Mouse (Mus musculus): ENCODE results near the gene B020031M17Rik.
"Not testable (repeated sequence)": the region's sequence is repeated elsewhere in the genome, so short reads cannot be mapped to it uniquely, and the experiment has no call there.

Gene B020031M17Rik

GRCm38 (mm10) chr13:119950706-119951105, at the start of gene B020031M17Rik:
Gene B020031M17Rik, minus strand, starts transcription at chr13:119950806.
- DNase-seq, result not testable (repeated sequence)

GRCm38 (mm10) chr13:119999215-119999614, 48.6 kb upstream of the B020031M17Rik start:
- not testable (repeated sequence) for DNase-seq

DNA sequence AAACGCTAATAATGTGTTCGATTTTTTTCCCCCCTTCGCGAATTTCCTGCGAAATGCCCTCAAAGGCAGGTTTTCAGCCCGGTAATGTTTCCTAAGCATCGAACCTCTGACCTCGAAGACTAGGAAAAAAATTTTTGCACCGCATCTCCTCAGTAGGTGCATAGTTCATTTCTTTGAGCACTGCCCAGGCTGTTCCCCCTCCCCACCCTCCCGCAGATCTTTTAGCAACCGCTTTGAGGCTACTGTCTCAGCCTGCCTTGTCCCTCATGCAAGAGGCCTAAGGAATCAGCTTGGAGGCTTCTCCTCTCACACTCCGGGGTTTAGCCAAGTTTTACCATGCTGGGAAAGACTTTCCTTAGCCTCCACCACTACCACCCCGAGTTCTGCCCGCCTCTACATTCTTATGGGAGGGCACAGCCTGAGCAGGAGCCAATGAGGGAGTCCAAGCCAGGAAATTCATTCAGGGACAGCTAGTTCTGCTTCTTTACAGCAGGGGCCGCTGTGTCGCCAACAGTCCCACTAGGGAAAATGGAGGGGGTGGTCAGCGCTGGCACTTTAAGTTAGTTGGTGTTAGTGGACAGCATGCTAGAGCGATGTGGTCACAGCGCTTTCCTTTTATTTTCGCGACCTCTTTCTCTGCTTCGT, 48.0 kb upstream of the B020031M17Rik start:
- DNase-seq, result not testable (repeated sequence)

- DNase-seq, result not testable (repeated sequence)
These were observed 41.4 kb upstream of the B020031M17Rik start for GRCm38 (mm10) chr13:119991917-119992496.

GRCm38 (mm10) chr13:119991264-119991663, 40.7 kb upstream of the B020031M17Rik start:
- not testable (repeated sequence) for DNase-seq

GRCm38 (mm10) chr13:119969163-119969562, 18.6 kb upstream of the B020031M17Rik start:
- DNase-seq, result not testable (repeated sequence)

GRCm38 (mm10) chr13:119968193-119968592, 17.6 kb upstream of the B020031M17Rik start:
- not testable (repeated sequence) for DNase-seq

- DNase-seq, result not testable (repeated sequence)
These were observed 15.4 kb upstream of the B020031M17Rik start for GRCm38 (mm10) chr13:119965968-119966367.

DNA sequence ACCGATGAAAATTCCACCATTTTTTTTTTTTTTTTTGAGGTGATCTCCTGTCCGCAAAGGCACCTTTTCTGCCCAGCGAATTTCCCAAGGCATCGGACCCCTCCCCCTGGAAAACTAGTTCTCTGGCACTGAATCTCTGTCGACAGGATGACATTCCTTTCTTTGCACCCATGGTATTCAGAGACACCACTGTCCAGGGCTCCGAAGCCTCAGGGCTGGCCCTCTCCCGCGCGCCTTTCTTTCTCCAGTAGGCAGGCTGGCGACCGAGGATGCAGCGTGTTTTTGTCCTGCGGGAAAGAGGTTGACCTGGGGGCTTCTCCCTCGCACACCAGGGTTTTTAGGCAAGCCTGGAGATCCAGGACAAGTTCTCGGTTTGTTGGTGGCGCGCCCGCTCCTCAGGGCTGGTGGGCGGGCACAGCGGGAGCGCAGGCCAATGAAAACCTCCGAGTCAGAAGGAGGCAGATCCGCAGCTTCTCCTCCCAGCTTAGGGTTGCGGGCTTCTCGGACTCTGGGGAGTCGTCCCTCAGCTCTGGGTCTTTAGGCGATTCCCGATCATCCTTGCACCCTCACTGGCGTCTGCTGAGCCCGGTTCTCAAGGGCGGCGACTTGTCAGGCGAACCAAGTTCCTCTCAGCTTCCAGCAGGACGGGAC, 14.8 kb upstream of the B020031M17Rik start:
- not testable (repeated sequence) for DNase-seq

DNA sequence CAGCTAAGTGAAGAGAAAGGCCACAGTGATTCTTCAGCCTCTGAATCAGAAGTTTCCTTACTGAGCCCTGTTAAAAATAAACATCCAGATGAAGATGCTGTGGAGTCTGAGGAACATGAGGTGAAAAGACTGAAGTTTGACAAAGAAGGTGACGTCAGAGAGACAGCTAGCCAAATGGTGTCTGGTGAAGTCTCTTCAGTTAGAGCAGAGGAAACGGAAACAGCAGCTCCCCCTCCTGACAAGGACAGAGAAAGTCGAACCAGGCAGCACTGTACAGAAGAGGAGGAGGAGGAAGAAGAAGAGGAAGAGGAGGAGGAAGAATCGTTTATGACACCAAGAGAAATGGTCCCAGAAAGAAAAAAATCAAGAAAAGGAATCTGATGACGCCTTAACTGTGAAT, 12.2 kb upstream of the B020031M17Rik start:
- DNase-seq, result not testable (repeated sequence)

DNA sequence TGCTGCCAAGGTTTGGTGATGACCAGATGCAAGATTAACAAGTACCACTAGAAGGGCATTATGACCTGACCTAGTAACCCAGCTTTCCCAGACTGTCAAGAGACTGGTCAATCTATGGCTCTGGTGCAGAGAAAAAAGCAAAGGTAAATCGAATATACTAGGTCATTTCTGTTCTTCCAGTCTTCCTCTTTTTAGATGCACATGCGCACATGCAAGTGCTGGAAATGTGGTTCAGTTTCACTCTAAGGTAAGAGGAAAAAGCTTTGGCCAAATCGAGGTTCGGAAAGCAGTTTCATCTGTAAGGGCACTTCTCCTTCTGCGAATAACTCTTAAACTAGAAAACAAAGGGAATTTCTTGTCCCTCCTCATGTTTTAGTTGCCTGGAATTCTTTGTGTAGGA, 5.0 kb upstream of the B020031M17Rik start:
- not testable (repeated sequence) for DNase-seq

- DNase-seq, result not testable (repeated sequence)
These were observed 4.5 kb upstream of the B020031M17Rik start for GRCm38 (mm10) chr13:119955089-119955488.

- DNase-seq, result not testable (repeated sequence)
These were observed 21.4 kb downstream of the B020031M17Rik start, which contains the start of gene Gm21761 for GRCm38 (mm10) chr13:119929172-119929571. Gene Gm21761, minus strand, starts transcription at chr13:119929272.

- DNase-seq, result not testable (repeated sequence)
These were observed 25.8 kb downstream of the B020031M17Rik start for GRCm38 (mm10) chr13:119924597-119925340.

DNA sequence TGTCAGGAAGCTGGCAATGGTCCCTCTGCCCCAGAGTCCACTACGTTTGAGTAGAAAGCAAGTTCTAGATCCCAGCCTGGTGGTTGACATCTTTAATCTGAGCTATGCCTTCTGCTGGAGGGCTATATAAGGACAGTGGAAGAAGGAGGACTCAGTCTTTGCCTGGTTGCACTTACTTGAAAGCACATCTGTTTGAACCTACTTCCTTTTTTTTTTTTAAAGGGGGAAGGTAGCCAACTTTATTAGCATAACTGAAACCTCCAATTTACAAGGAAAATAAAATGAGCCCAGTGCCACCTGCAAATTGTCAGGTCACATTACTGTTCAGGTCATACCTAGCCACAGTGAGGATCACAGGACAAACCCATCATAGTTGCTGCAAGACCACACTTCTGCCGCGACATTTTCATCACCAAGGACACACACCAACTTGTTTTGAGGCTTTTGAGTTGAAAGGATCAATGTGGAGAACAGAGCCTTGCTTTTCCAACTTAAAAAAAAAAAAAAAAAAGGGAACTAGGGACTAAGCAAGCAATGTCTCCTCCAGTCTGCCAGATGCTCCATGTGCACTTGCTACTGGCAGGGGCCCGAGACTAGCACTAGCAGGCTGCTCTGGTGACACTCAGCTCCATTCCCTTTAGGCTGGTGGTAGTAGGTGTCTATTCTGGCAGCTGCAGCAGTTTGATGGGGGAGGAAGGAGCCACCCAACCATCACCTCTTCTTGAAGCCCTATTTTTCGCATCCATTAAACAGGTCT, 33.5 kb downstream of the B020031M17Rik start:
- DNase-seq, result not testable (repeated sequence)

- not testable (repeated sequence) for DNase-seq
These were observed 34.2 kb downstream of the B020031M17Rik start for GRCm38 (mm10) chr13:119916449-119916848.
